Mouse (Mus musculus) kidney, embryonic 16.5 days (tissue): ENCODE data around the gene Ifi47. TPM values are rescaled to one million over a fixed set of nuclear protein-coding genes. Genes with fewer than 3 reads are reported as not detected.

Experiments
- ATAC-seq: fragments of 200-750 bp; cut with Nextera tagmentation; 2 replicates; pipeline ENCODE4 v1.8.0; 2017; ENCODE audit warnings: moderate TSS enrichment; ENCODE audit not compliant: low FRiP score, low TSS enrichment
- H3K27ac ChIP-seq: fragments of 300-500 bp; sonication (generic); 2 replicates; pipeline ENCODE4 v1.5.1; 2014; ENCODE audit warnings: low read length
- H3K27me3 ChIP-seq: fragments of 300-500 bp; sonication (generic); 2 replicates; pipeline ENCODE4 v1.6.1; 2014; ENCODE audit warnings: low read length, control low read depth, mixed read lengths; ENCODE audit not compliant: insufficient read depth
- H3K36me3 ChIP-seq: fragments of 300-500 bp; sonication (generic); 2 replicates; pipeline ENCODE4 v1.6.1; 2014; ENCODE audit warnings: low read length, control low read depth, mixed read lengths; ENCODE audit not compliant: insufficient read depth
- H3K4me1 ChIP-seq: fragments of 300-500 bp; sonication (generic); 2 replicates; pipeline ENCODE4 v1.6.1; 2014; ENCODE audit warnings: low read length, control low read depth, mixed read lengths; ENCODE audit not compliant: insufficient read depth
- H3K4me2 ChIP-seq: fragments of 300-500 bp; sonication (generic); replicated peaks from 2 replicates; pipeline ENCODE4 v1.6.1; 2014; ENCODE audit warnings: low read depth, low read length
- H3K4me3 ChIP-seq: fragments of 300-500 bp; sonication (generic); 2 replicates; pipeline ENCODE4 v1.5.1; 2014; ENCODE audit warnings: mild to moderate bottlenecking, low read length
- H3K9ac ChIP-seq: fragments of 300-500 bp; sonication (generic); replicated peaks from 2 replicates; pipeline ENCODE4 v1.6.1; 2014; ENCODE audit warnings: low read length
- H3K9me3 ChIP-seq: fragments of 300-500 bp; sonication (generic); 2 replicates; pipeline ENCODE4 v1.6.1; 2016; ENCODE audit warnings: low read length, control low read depth
- WGBS: fragments of 180-500 bp; shearing (Covaris S2); extraction: QIAGEN DNeasy Blood & Tissue Kit; methylation state at CpG from one replicate; pipeline ENCODE4 v1.1.7; 2014; 5-methylcytosine and 5-hydroxymethylcytosine counted together
- polyA plus RNA-seq: library from polyadenylated mRNA; unstranded; fragments of >200 nt; fragmentation: Nextera tagmentation; extraction: Ambion mirVana; gene quantifications from 2 replicates; pipeline ENCODE4 v1.2.1, GENCODE M21; 2015

Gene Ifi47
- polyA plus RNA-seq, 1 experiment from 2014 or later: 2.6 TPM

DNA sequence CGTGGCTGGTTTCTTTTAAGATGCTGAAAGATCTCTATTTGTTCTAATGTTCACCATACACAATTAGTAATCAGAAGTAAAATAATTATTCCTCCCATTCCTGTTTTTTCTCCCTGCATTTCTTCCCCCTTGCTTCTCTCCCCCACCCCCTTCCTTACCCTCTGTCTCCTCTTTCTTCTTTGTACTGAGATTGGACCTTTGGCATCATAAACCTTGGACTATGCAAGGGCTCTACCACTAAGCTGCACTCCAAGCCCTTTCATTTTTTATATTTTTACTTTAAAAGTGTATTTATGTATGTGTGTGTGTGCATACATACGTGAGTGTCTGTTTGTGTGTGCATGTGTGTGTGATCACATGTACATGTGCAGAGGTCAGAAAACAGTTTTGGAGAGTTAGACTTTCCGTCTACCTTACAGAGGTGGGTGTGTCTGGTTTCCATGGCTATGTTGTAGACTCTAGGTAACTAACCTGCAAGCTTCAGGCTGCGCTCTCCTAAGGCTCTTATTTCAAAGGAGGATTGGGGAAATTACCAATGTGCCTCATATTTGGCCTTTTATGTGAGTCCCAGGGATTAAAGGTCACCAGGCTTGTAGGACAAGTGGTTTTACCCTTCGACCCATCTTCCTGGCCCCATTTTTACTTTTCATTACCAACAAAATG lies 12.7 kb downstream of the Ifi47 start:
- 90% methylated on average over 5 of the region's 5 CpGs for WGBS
- Histone ChIP-seq H3K4me1 (peaks cover 10% of the 10 kb centered on the region; the same call in 1 of the 2 replicates), H3K9ac (no peak overlapping the region), H3K9me3 (no peaks in the 10 kb centered on the region), H3K4me3 (no peak overlapping the region), H3K36me3 (no peaks in the 10 kb centered on the region), H3K27ac (no peak overlapping the region), H3K4me2 (no peak overlapping the region), H3K27me3 (no peaks in the 10 kb centered on the region)
- no peak for ATAC-seq

DNA sequence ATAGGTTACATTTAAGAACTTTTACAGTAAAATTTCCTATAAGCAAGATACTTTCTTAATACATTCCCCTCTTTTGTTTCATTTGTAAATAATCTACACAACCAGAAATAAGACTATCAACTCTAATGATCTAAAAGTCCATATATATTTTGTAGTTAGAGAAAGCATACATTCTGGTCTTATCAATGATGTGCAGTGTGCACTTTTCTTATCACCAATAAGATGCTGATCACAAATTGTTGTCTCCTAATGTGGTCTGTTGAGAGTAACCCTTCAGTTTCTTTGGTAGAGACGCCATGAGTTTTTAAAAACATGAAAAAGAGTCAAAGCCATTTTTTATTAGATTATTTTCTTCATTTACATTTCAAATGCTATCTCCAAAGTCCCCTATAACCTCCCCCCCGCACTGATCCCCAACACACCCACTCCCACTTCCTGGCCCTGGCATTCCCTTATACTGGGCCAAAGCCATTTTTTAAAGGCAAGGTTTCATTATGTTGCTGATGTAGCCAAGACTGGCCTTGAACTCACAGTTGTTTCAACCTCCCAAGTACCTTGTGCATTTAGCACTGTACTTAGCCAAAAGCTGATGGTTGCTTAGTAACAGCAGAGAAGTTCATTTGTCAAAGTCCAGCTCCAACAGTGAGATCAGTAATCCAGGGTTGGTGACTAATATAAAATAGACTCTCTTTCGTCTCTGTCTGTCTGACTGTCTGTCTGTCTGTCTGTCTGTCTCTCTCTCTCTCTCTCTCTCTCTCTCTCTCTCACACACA lies 13.5 kb downstream of the Ifi47 start:
- whole genome bisulfite sequencing: 82% methylated on average over 3 of the region's 3 CpGs
- H3K9me3 ChIP-seq: no peaks in the 10 kb centered on the region
- H3K27me3 ChIP-seq: no peaks in the 10 kb centered on the region
- H3K4me2 ChIP-seq: no peak overlapping the region
- H3K9ac ChIP-seq: no peak overlapping the region
- H3K36me3 ChIP-seq: no peaks in the 10 kb centered on the region
- no peak overlapping the region for H3K4me3 ChIP-seq
- ATAC-seq: no peak
- no peak overlapping the region for H3K27ac ChIP-seq
- H3K4me1 ChIP-seq: peaks cover 8% of the 10 kb centered on the region; the same call in 1 of the 2 replicates

DNA sequence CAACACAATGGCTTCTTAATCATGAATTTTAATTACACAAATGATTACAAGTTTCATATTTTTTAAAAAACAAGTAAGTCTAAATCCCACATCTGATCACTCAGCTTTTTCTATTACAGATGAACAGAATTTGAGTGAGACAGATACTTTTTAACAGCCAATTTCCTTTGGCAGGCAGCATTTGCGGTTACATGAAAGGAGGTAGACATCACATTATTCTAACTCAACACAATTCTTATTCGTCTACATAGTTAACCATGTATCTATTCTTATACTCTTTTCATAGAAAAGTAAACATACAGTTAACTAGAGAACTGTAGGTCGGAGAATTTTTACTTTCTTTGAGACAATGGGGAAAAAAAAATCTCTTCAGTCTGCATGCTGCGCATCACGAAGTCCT lies 14.2 kb downstream of the Ifi47 start:
- Histone ChIP-seq H3K9ac (no peak overlapping the region), H3K4me3 (no peak overlapping the region), H3K9me3 (no peaks in the 10 kb centered on the region), H3K4me1 (0 out of 2 replicates have a peak, but pooled peaks cover 4% of the 10 kb centered on the region), H3K4me2 (no peak overlapping the region), H3K27me3 (no peaks in the 10 kb centered on the region), H3K27ac (no peak overlapping the region), H3K36me3 (no peaks in the 10 kb centered on the region)
- ATAC-seq: no peak
- WGBS: 91% methylated on average over 5 of the region's 5 CpGs

DNA sequence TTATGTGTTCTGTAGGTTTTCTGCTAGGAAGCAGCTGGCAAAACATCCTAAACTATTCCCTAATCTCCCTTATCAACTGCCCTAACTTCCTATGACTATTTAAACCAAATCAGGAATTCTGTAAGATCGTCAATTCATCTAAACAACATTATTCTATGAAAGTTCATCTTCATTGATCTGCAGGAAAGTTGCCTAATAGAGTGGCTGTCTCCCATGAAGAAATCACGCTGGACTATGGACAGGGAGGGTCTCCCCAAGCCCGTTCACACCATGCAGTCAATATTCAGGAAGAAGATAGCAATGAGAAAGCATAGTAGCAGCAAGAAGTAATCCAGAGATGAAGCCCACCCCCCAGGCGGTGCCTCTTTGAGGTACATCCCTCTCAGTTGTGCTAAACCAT lies 14.8 kb downstream of the Ifi47 start:
- Histone ChIP-seq H3K9ac (no peak overlapping the region), H3K27me3 (no peaks in the 10 kb centered on the region), H3K4me1 (0 out of 2 replicates have a peak, but pooled peaks cover 4% of the 10 kb centered on the region), H3K4me2 (no peak overlapping the region), H3K4me3 (no peak overlapping the region), H3K27ac (no peak overlapping the region), H3K36me3 (no peaks in the 10 kb centered on the region), H3K9me3 (no peaks in the 10 kb centered on the region)
- no peak for ATAC-seq
- WGBS: 78% methylated on average over 4 of the region's 4 CpGs

DNA sequence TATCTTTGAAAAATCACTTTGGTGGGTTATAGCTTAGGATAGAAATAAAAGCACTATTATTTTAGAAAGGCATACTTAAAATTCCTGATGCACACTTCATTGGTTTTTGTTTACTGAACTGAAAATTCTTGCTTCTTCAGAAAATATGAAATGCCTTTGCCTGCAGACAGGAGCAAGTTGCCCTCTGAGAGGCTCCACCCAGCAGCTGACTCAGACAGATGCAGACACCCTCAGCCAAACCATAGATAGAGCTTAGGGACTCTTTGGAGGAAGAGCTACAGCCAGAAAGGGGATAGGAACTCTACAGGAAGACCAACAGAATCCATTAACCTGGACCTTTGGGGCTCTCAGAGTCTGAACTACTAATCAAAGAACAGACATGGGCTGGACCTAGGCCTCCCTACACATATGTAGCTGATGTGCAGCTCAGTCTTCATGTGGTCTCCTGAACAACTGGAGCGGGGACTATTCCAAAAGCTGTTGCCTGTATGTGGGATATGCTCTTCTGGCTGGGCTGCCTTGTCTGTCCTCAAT lies 15.7 kb downstream of the Ifi47 start:
- no peak for ATAC-seq
- Histone ChIP-seq H3K4me2 (no peak overlapping the region), H3K27ac (no peak overlapping the region), H3K36me3 (no peaks in the 10 kb centered on the region), H3K27me3 (no peaks in the 10 kb centered on the region), H3K4me3 (no peak overlapping the region), H3K9me3 (no peaks in the 10 kb centered on the region), H3K9ac (no peak overlapping the region), H3K4me1 (0 out of 2 replicates have a peak, but pooled peaks cover 4% of the 10 kb centered on the region)
- 91% methylated on average over 1 of the region's 1 CpGs for WGBS

DNA sequence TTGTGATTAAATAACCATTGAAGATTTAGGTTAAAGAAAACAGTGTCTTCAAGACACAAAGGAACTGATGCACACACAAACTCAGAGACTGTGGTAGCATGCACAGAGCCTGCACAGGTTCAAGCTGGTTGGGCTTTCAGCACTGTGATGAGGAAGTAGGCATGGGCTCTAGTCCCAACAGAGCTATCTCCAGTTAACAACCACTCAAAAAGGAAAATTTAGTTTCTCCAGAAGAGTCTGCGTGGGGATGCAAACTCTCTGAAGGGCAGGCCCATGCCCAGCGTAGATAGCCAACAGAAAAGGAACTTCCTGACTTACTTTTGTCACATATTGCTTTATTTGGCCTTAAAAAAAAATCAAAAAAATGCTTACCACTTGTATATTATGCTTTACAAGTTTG lies 16.4 kb downstream of the Ifi47 start:
- Histone ChIP-seq H3K27ac (no peak overlapping the region), H3K9me3 (no peaks in the 10 kb centered on the region), H3K27me3 (no peaks in the 10 kb centered on the region), H3K4me2 (no peak overlapping the region), H3K4me1 (0 out of 2 replicates have a peak, but pooled peaks cover 4% of the 10 kb centered on the region), H3K4me3 (no peak overlapping the region), H3K36me3 (no peaks in the 10 kb centered on the region), H3K9ac (no peak overlapping the region)
- 83% methylated on average over 2 of the region's 2 CpGs for WGBS
- no peak for ATAC-seq

DNA sequence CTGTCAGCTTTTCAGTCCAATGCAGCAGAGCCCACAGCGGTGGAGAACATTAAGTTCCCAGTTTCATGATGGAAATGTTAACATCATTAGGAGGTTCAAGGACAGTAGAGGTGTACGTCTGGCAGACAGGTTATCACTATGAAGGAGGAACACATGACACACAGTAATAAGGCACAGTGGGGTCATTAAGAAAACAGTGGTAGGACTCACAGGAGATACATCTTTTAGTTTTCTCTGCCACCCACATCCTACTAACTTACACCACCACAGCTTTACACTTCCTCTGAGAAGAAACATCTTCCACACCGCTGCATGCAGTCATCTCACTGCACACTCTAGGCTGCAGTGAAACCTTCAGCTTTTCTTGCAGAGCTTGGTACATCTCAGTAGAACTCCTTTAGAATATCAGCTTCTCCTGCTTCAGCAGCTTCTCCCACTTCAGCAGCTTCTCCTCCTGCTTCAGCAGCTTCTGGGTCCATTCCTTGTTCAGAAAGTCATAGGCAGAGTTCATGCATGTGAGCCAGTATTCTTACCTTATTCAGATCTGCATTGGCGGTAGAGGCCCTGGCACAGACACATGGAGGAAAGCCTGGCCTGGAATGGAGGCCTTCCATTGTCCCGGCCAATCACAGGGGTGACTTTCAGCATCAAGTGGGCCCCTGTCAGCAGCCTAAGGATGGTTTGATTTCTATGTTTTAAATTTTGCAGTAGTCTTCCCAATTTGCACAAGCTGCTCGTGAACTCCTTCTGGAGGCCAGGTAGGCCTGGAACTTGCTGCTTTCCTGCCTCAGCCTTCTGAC lies 17.7 kb downstream of the Ifi47 start:
- Histone ChIP-seq H3K9ac (no peak overlapping the region), H3K36me3 (no peaks in the 10 kb centered on the region), H3K4me2 (no peak overlapping the region), H3K27ac (no peak overlapping the region), H3K27me3 (no peaks in the 10 kb centered on the region), H3K9me3 (no peaks in the 10 kb centered on the region), H3K4me3 (no peak overlapping the region), H3K4me1 (no peaks in the 10 kb centered on the region)
- 88% methylated on average over 6 of the region's 6 CpGs for WGBS
- ATAC-seq: no peak

DNA sequence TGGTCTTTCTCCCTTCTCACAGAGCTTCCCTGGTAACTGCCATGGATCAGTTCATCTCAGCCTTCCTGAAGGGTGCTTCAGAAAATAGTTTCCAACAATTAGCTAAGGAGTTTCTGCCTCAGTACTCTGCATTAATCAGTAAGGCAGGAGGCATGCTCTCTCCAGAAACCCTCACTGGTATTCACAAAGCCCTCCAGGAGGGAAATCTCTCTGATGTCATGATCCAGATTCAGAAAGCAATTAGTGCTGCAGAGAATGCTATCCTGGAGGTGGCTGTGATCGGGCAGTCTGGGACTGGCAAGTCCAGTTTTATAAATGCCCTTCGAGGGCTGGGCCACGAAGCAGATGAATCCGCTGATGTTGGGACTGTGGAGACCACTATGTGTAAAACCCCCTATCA lies 19.0 kb downstream of the Ifi47 start:
- no peaks in the 10 kb centered on the region for H3K9me3 ChIP-seq
- no peaks in the 10 kb centered on the region for H3K4me1 ChIP-seq
- no peak overlapping the region for H3K27ac ChIP-seq
- no peaks in the 10 kb centered on the region for H3K36me3 ChIP-seq
- H3K4me2 ChIP-seq: no peak overlapping the region
- H3K27me3 ChIP-seq: no peaks in the 10 kb centered on the region
- H3K9ac ChIP-seq: no peak overlapping the region
- 83% methylated on average over 4 of the region's 4 CpGs for WGBS
- no peak for ATAC-seq
- H3K4me3 ChIP-seq: no peak overlapping the region

DNA sequence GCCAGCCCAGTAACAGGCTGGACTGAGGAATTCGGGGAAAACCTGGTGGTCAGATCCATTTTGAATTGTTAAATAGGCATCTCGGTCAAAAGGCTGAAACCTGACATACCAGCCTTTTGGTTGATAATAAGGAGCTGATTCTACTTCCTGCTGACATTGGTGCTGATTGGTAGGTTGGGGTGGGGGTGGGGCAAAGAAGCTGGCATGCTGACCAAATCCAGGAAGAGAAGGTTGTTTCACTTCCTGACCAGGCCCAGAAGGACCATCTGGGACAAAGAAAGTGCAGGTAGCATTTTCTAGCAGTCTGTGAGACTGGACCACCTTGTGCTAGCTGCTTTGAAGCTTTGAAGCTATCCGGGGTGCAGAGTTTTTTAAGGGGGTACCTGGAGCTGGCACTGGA lies 24.0 kb downstream of the Ifi47 start:
- Histone ChIP-seq H3K9me3 (no peaks in the 10 kb centered on the region), H3K4me3 (no peak overlapping the region), H3K27ac (no peak overlapping the region), H3K27me3 (no peaks in the 10 kb centered on the region), H3K36me3 (no peaks in the 10 kb centered on the region), H3K4me2 (no peak overlapping the region), H3K9ac (no peak overlapping the region), H3K4me1 (no peaks in the 10 kb centered on the region)
- ATAC-seq: no peak
- 92% methylated on average over 3 of the region's 3 CpGs for whole genome bisulfite sequencing
